Mouse (Mus musculus): ENCODE data around the gene Lrrc10. TPM values are rescaled to one million over a fixed set of nuclear protein-coding genes. Genes with fewer than 3 reads are reported as not detected.

Lrrc10 gene
- polyA plus RNA-seq, 1 experiment, result not detected

- no peaks in the 10 kb centered on the region for H3K27me3 ChIP-seq (ENCODE audit: control insufficient read depth, insufficient read depth, low read length)
- no peaks in the 10 kb centered on the region for H3K4me1 ChIP-seq (ENCODE audit: control insufficient read depth, insufficient read depth, insufficient read length)
- H3K36me3 ChIP-seq (ENCODE audit: control insufficient read depth, insufficient read depth, low read length), result peaks cover 3% of the 10 kb centered on the region
- H3K27ac ChIP-seq (ENCODE audit: insufficient read depth, low read length), result no peak overlapping the region
- DNase-seq (ENCODE audit: low read depth in 1 of 2, low spot score in 2 of 2), result no peak
- TF ChIP-seq CTCF (IDR thresholded peaks at IDR 0.05; ENCODE audit: extremely low read depth, insufficient read depth, insufficient read length, insufficient replicate concordance) (no peak), POLR2A (IDR thresholded peaks at IDR 0.05; ENCODE audit: low read depth, low read length) (no peak)
- 70% methylated on average over 4 of the region's 4 CpGs for WGBS
- H3K4me3 ChIP-seq (ENCODE audit: extremely low read depth, insufficient read depth, insufficient read length), result no peak overlapping the region
These were observed 44.5 kb downstream of the Lrrc10 start for GRCm38 (mm10) chr10:117089628-117090027.

GRCm38 (mm10) chr10:117094504-117095329 lies 49.6 kb downstream of the Lrrc10 start:
- TF ChIP-seq CTCF (IDR thresholded peaks at IDR 0.05; ENCODE audit: extremely low read depth, insufficient read depth, insufficient read length, insufficient replicate concordance), result no peak
- TF ChIP-seq POLR2A (IDR thresholded peaks at IDR 0.05; ENCODE audit: low read depth, low read length), result no peak
- H3K27me3 ChIP-seq (ENCODE audit: control insufficient read depth, insufficient read depth, low read length), result no peaks in the 10 kb centered on the region
- DNase-seq (ENCODE audit: low read depth in 1 of 2, low spot score in 2 of 2), result no peak
- 91% methylated on average over 15 of the region's 15 CpGs for WGBS
- H3K36me3 ChIP-seq (ENCODE audit: control insufficient read depth, insufficient read depth, low read length), result no peaks in the 10 kb centered on the region; the same call in 1 of the 2 replicates
- H3K27ac ChIP-seq (ENCODE audit: insufficient read depth, low read length), result no peak overlapping the region
- H3K4me3 ChIP-seq (ENCODE audit: extremely low read depth, insufficient read depth, insufficient read length), result no peak overlapping the region
- H3K4me1 ChIP-seq (ENCODE audit: control insufficient read depth, insufficient read depth, insufficient read length), result no peaks in the 10 kb centered on the region

- Histone ChIP-seq H3K27ac (ENCODE audit: insufficient read depth, low read length) (no peak overlapping the region), H3K4me1 (ENCODE audit: control insufficient read depth, insufficient read depth, insufficient read length) (no peaks in the 10 kb centered on the region), H3K4me3 (ENCODE audit: extremely low read depth, insufficient read depth, insufficient read length) (no peak overlapping the region), H3K27me3 (ENCODE audit: control insufficient read depth, insufficient read depth, low read length) (no peaks in the 10 kb centered on the region), H3K36me3 (ENCODE audit: control insufficient read depth, insufficient read depth, low read length) (no peaks in the 10 kb centered on the region; the same call in 1 of the 2 replicates)
- no peak for DNase-seq (ENCODE audit: low read depth in 1 of 2, low spot score in 2 of 2)
- WGBS, result 94% methylated on average over 6 of the region's 6 CpGs
- no peak for TF ChIP-seq POLR2A (IDR thresholded peaks at IDR 0.05; ENCODE audit: low read depth, low read length)
- TF ChIP-seq CTCF (IDR thresholded peaks at IDR 0.05; ENCODE audit: extremely low read depth, insufficient read depth, insufficient read length, insufficient replicate concordance), result no peak
These were observed 51.0 kb downstream of the Lrrc10 start for GRCm38 (mm10) chr10:117096096-117096495.

Other genes starting within 250 kb of the Lrrc10 start
- gene Myrfl, start 148.4 kb upstream of the Lrrc10 start, polyA plus RNA-seq (2012; rRNA removed), result 0.02 TPM in 1 of 2 replicates, not detected in the other
- gene Rab3ip, start 94.6 kb upstream of the Lrrc10 start, polyA plus RNA-seq (2012; rRNA removed), result 34.3 and 69.3 TPM in 2 replicates
- not detected in 2 replicates for gene Gm10271, start 72.7 kb upstream of the Lrrc10 start, polyA plus RNA-seq (2012; rRNA removed)
- 0.07 and 0.09 TPM in 2 replicates for gene Best3, start 59.0 kb upstream of the Lrrc10 start, polyA plus RNA-seq (2012; rRNA removed)
- gene Cct2, start 18.5 kb downstream of the Lrrc10 start, polyA plus RNA-seq (2012; rRNA removed), result 45.7 and 47.5 TPM in 2 replicates
- gene Frs2, start 103.2 kb downstream of the Lrrc10 start, polyA plus RNA-seq (2012; rRNA removed), result 5.7 and 6.0 TPM in 2 replicates
- gene Yeats4, start 179.2 kb downstream of the Lrrc10 start, polyA plus RNA-seq (2012; rRNA removed), result 27.5 and 29.4 TPM in 2 replicates
- not detected in 2 replicates for gene 9530003J23Rik, start 193.4 kb downstream of the Lrrc10 start, polyA plus RNA-seq (2012; rRNA removed)
- 672 and 749 TPM in 2 replicates for gene Lyz2, start 237.0 kb downstream of the Lrrc10 start, polyA plus RNA-seq (2012; rRNA removed)
- 6.2 and 6.7 TPM in 2 replicates for gene Lyz1, start 247.5 kb downstream of the Lrrc10 start, polyA plus RNA-seq (2012; rRNA removed)